Mouse (Mus musculus): ENCODE data around the gene Umps. TPM values are rescaled to one million over a fixed set of nuclear protein-coding genes. Genes with fewer than 3 reads are reported as not detected.

The Umps gene
- polyA plus RNA-seq, 1 experiment from 2014 or later: 26.0 TPM

DNA sequence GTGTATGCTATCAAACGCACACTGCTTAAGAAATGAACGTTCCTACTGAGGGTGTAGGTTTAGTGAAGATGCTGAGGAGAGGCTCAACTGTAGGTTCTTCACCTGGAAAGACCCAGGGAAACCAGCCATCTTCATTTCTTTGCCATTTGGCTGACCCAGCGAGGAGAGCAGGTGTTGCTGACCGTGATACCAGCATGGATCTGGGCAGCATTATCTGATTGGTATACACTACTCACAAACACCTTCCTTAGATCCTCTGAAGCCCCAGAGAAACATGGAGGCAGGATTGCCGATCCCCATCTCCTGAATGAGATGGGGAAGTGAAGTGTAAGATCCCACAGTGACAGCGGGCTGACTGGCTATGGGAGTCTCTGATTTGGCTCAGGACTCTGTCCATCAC lies 31.2 kb upstream of the Umps start:
- H3K4me1 ChIP-seq (ENCODE audit: control insufficient read depth, insufficient read depth, low read depth, low read length): no peaks in the 10 kb centered on the region
- WGBS: 89% methylated on average over 6 of the region's 6 CpGs
- H3K27me3 ChIP-seq (replicated peaks; ENCODE audit: control insufficient read depth, insufficient read depth, low read length): no peaks in the 10 kb centered on the region
- H3K9ac ChIP-seq (ENCODE audit: low read depth, low read length): no peak overlapping the region
- H3K36me3 ChIP-seq (ENCODE audit: control insufficient read depth, insufficient read depth, low read length): no peaks in the 10 kb centered on the region
- H3K4me2 ChIP-seq (ENCODE audit: low read length): no peak overlapping the region
- no peak overlapping the region for H3K4me3 ChIP-seq (ENCODE audit: low read length)
- H3K9me3 ChIP-seq (ENCODE audit: control insufficient read depth, low read length): no peaks in the 10 kb centered on the region
- ATAC-seq: no peak
- H3K27ac ChIP-seq (ENCODE audit: low read depth, low read length): no peak overlapping the region

GRCm38 (mm10) chr16:33996030-33996429 lies 29.2 kb upstream of the Umps start:
- no peak for ATAC-seq
- H3K9me3 ChIP-seq (ENCODE audit: control insufficient read depth, low read length): no peaks in the 10 kb centered on the region
- H3K4me3 ChIP-seq (ENCODE audit: low read length): no peak overlapping the region
- no peak overlapping the region for H3K9ac ChIP-seq (ENCODE audit: low read depth, low read length)
- no peaks in the 10 kb centered on the region for H3K27me3 ChIP-seq (replicated peaks; ENCODE audit: control insufficient read depth, insufficient read depth, low read length)
- no peak overlapping the region for H3K27ac ChIP-seq (ENCODE audit: low read depth, low read length)
- H3K4me2 ChIP-seq (ENCODE audit: low read length): no peak overlapping the region
- WGBS: 8% methylated on average over 5 of the region's 5 CpGs
- no peaks in the 10 kb centered on the region for H3K4me1 ChIP-seq (ENCODE audit: control insufficient read depth, insufficient read depth, low read depth, low read length)
- no peaks in the 10 kb centered on the region for H3K36me3 ChIP-seq (ENCODE audit: control insufficient read depth, insufficient read depth, low read length)

DNA sequence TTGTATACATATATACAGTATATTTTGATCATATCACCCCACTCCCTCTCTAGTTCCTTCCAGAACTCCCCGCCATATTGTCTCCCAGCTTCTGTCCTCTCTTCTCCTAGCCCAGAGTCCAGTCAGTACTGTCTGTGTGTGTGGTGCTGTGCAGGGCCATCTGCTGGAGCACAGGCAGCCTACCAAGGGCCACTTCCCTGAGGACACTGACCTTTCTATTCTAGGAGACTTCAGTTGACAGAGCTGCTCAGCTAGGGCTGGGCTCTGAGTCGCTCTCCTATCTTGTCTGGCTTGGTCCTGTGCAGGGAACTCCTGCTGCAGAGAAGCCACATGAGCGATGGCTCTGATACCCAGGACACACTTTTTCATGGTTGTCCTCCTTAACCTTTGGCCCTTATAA lies 28.7 kb upstream of the Umps start:
- no peak overlapping the region for H3K27ac ChIP-seq (ENCODE audit: low read depth, low read length)
- no peaks in the 10 kb centered on the region for H3K36me3 ChIP-seq (ENCODE audit: control insufficient read depth, insufficient read depth, low read length)
- 85% methylated on average over 3 of the region's 3 CpGs for WGBS
- no peak for ATAC-seq
- H3K4me3 ChIP-seq (ENCODE audit: low read length): no peak overlapping the region
- H3K4me1 ChIP-seq (ENCODE audit: control insufficient read depth, insufficient read depth, low read depth, low read length): no peaks in the 10 kb centered on the region
- no peak overlapping the region for H3K4me2 ChIP-seq (ENCODE audit: low read length)
- H3K9me3 ChIP-seq (ENCODE audit: control insufficient read depth, low read length): no peaks in the 10 kb centered on the region
- no peaks in the 10 kb centered on the region for H3K27me3 ChIP-seq (replicated peaks; ENCODE audit: control insufficient read depth, insufficient read depth, low read length)
- H3K9ac ChIP-seq (ENCODE audit: low read depth, low read length): no peak overlapping the region

DNA sequence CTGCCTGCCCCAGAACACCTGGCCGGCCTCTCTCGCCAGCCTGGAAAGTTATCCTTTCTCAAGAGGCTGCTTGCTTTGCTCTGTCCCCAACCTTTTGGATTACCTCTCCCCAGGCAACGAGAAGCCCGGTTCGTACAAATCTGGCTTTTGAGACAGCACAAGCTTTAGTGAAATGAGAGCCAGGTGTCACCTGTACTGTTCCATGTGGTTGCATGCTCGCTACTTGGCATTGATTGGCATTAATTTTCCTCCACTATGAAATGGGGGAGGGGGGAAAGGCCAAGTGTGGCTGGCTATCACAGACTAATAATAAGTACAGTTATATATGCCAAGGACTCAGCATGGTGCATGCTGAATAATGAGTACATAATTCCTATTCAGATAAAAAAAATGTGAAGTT lies 27.5 kb upstream of the Umps start:
- Histone ChIP-seq H3K4me1 (ENCODE audit: control insufficient read depth, insufficient read depth, low read depth, low read length) (no peaks in the 10 kb centered on the region), H3K27ac (ENCODE audit: low read depth, low read length) (no peak overlapping the region), H3K4me3 (ENCODE audit: low read length) (no peak overlapping the region), H3K36me3 (ENCODE audit: control insufficient read depth, insufficient read depth, low read length) (no peaks in the 10 kb centered on the region), H3K4me2 (ENCODE audit: low read length) (no peak overlapping the region), H3K9ac (ENCODE audit: low read depth, low read length) (no peak overlapping the region), H3K9me3 (ENCODE audit: control insufficient read depth, low read length) (no peaks in the 10 kb centered on the region), H3K27me3 (replicated peaks; ENCODE audit: control insufficient read depth, insufficient read depth, low read length) (no peaks in the 10 kb centered on the region)
- 77% methylated on average over 6 of the region's 6 CpGs for WGBS
- no peak for ATAC-seq

DNA sequence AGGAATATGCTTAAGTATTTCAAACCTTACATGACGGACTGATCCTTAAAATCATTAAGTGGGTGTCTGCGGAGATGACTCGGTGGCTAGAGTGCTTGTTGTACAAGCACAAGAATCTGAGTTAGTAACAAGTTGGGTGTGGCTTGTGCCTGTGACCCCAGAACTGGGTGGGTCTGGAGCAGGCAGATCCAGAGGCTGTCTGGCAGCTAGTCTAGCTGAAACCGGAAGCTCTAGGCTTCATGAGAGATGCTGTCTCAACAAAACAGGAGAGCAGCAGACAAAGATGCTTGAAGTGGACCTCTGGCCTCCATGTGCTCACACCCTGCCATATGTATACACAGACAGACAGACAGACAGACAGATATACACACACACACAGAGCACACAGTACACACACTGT lies 23.9 kb upstream of the Umps start:
- WGBS: 86% methylated on average over 4 of the region's 4 CpGs
- H3K4me1 ChIP-seq (ENCODE audit: control insufficient read depth, insufficient read depth, low read depth, low read length): no peaks in the 10 kb centered on the region
- H3K4me2 ChIP-seq (ENCODE audit: low read length): no peak overlapping the region
- H3K4me3 ChIP-seq (ENCODE audit: low read length): no peak overlapping the region
- no peaks in the 10 kb centered on the region for H3K27me3 ChIP-seq (replicated peaks; ENCODE audit: control insufficient read depth, insufficient read depth, low read length)
- ATAC-seq: no peak
- no peak overlapping the region for H3K27ac ChIP-seq (ENCODE audit: low read depth, low read length)
- H3K9ac ChIP-seq (ENCODE audit: low read depth, low read length): no peak overlapping the region
- no peaks in the 10 kb centered on the region for H3K9me3 ChIP-seq (ENCODE audit: control insufficient read depth, low read length)
- H3K36me3 ChIP-seq (ENCODE audit: control insufficient read depth, insufficient read depth, low read length): no peaks in the 10 kb centered on the region

GRCm38 (mm10) chr16:33989106-33989505 lies 22.3 kb upstream of the Umps start:
- H3K4me3 ChIP-seq (ENCODE audit: low read length): no peak overlapping the region
- no peak overlapping the region for H3K9ac ChIP-seq (ENCODE audit: low read depth, low read length)
- no peak for ATAC-seq
- no peaks in the 10 kb centered on the region for H3K27me3 ChIP-seq (replicated peaks; ENCODE audit: control insufficient read depth, insufficient read depth, low read length)
- no peaks in the 10 kb centered on the region for H3K4me1 ChIP-seq (ENCODE audit: control insufficient read depth, insufficient read depth, low read depth, low read length)
- 90% methylated on average over 1 of the region's 1 CpGs for WGBS
- H3K4me2 ChIP-seq (ENCODE audit: low read length): no peak overlapping the region
- no peaks in the 10 kb centered on the region for H3K9me3 ChIP-seq (ENCODE audit: control insufficient read depth, low read length)
- H3K36me3 ChIP-seq (ENCODE audit: control insufficient read depth, insufficient read depth, low read length): peaks cover 3% of the 10 kb centered on the region; the same call in 1 of the 2 replicates
- no peak overlapping the region for H3K27ac ChIP-seq (ENCODE audit: low read depth, low read length)

GRCm38 (mm10) chr16:33988358-33989012 lies 21.6 kb upstream of the Umps start:
- H3K4me3 ChIP-seq (ENCODE audit: low read length): no peak overlapping the region
- H3K36me3 ChIP-seq (ENCODE audit: control insufficient read depth, insufficient read depth, low read length): peaks cover 3% of the 10 kb centered on the region; the same call in 1 of the 2 replicates
- no peaks in the 10 kb centered on the region for H3K27me3 ChIP-seq (replicated peaks; ENCODE audit: control insufficient read depth, insufficient read depth, low read length)
- no peak overlapping the region for H3K9ac ChIP-seq (ENCODE audit: low read depth, low read length)
- no peak overlapping the region for H3K27ac ChIP-seq (ENCODE audit: low read depth, low read length)
- ATAC-seq: no peak
- no peaks in the 10 kb centered on the region for H3K9me3 ChIP-seq (ENCODE audit: control insufficient read depth, low read length)
- H3K4me2 ChIP-seq (ENCODE audit: low read length): no peak overlapping the region
- 63% methylated on average over 17 of the region's 17 CpGs for WGBS
- no peaks in the 10 kb centered on the region for H3K4me1 ChIP-seq (ENCODE audit: control insufficient read depth, insufficient read depth, low read depth, low read length)

DNA sequence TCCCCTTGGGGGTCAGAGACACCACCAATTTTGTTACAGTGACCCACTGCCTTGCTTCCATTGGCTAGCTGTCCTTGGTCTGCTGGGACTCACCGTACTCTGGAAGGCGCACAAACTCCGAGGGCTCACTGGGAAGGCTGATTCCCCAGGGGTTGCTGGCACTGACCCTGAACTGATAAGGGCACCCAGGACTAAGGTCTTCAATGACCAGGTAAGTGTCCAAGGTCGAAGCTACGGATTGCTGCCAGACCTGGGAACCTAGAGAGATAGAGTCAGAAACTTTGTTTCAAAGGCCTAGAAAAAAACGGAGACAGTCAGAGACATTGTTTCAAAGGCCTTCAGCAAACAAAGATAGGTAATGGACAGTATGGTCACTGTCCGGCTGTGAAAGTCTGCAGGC lies 20.2 kb upstream of the Umps start:
- Histone ChIP-seq H3K36me3 (ENCODE audit: control insufficient read depth, insufficient read depth, low read length) (peaks cover 3% of the 10 kb centered on the region; the same call in 1 of the 2 replicates), H3K4me3 (ENCODE audit: low read length) (no peak overlapping the region)
- 90% methylated on average over 7 of the region's 7 CpGs for WGBS

DNA sequence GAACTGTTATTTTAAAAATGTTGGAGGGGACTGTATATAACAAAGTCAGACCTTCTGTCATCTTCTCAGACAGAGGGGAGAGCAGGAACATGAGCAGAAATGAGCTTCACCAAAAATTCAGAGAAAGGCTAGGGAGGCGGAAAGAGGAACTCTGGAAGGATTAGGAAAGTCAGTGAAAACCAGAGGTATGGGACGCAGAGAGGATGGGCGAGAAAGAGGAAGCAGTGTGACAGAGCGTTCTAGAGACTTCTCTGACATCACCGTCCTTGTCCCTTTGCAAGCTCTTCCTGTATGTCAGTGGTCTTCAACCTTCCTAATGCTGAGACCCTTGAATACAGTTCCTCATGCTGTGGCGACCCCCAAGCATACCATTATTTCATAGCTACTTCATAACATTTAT lies 18.5 kb upstream of the Umps start:
- Histone ChIP-seq H3K9ac (ENCODE audit: low read depth, low read length) (no peak overlapping the region), H3K27ac (ENCODE audit: low read depth, low read length) (no peak overlapping the region), H3K36me3 (ENCODE audit: control insufficient read depth, insufficient read depth, low read length) (peaks cover 3% of the 10 kb centered on the region; the same call in 1 of the 2 replicates), H3K27me3 (replicated peaks; ENCODE audit: control insufficient read depth, insufficient read depth, low read length) (no peaks in the 10 kb centered on the region), H3K9me3 (ENCODE audit: control insufficient read depth, low read length) (no peaks in the 10 kb centered on the region), H3K4me2 (ENCODE audit: low read length) (no peak overlapping the region), H3K4me1 (ENCODE audit: control insufficient read depth, insufficient read depth, low read depth, low read length) (no peaks in the 10 kb centered on the region), H3K4me3 (ENCODE audit: low read length) (no peak overlapping the region)
- no peak for ATAC-seq
- 94% methylated on average over 6 of the region's 6 CpGs for WGBS

More for the DNA sequence above, 20.2 kb upstream of the Umps start:
- H3K4me1 ChIP-seq (ENCODE audit: control insufficient read depth, insufficient read depth, low read depth, low read length): no peaks in the 10 kb centered on the region
- no peak overlapping the region for H3K9ac ChIP-seq (ENCODE audit: low read depth, low read length)
- H3K4me2 ChIP-seq (ENCODE audit: low read length): no peak overlapping the region
- H3K27me3 ChIP-seq (replicated peaks; ENCODE audit: control insufficient read depth, insufficient read depth, low read length): no peaks in the 10 kb centered on the region
- no peak for ATAC-seq
- no peak overlapping the region for H3K27ac ChIP-seq (ENCODE audit: low read depth, low read length)
- no peaks in the 10 kb centered on the region for H3K9me3 ChIP-seq (ENCODE audit: control insufficient read depth, low read length)

Data from hindbrain, embryonic 16.5 days (tissue).